Mouse (Mus musculus): ENCODE results near the gene Epm2aip1. TPM values are rescaled to one million over a fixed set of nuclear protein-coding genes. Genes with fewer than 3 reads are reported as not detected.

The Epm2aip1 gene
- polyA plus RNA-seq, 1 experiment from 2014 or later: 50.7 TPM

GRCm38 (mm10) chr9:111311031-111311842 is 39.5 kb downstream of the Epm2aip1 start, which contains the start of gene Trank1:
Gene Trank1 (plus strand): TSS chr9:111311739.
- H3K4me3 ChIP-seq (replicated peaks): peak within 1 kb of the TSS; percentile 64
- peak; percentile 62 for ATAC-seq (ENCODE audit: low FRiP score)
- peak within 1 kb of the TSS; percentile 29 for H3K27ac ChIP-seq (replicated peaks)
- peaks cover 27% of the 10 kb centered on the region for H3K4me1 ChIP-seq
- no peaks in the 10 kb centered on the region for H3K9me3 ChIP-seq (replicated peaks)
- H3K9ac ChIP-seq (replicated peaks): peak within 1 kb of the TSS; percentile 68
- H3K4me2 ChIP-seq: peak within 1 kb of the TSS; percentile 74
- 8% methylated on average over 72 of the region's 72 CpGs for WGBS
- H3K36me3 ChIP-seq: no peaks in the 10 kb centered on the region
- H3K27me3 ChIP-seq (replicated peaks): peaks cover 40% of the 10 kb centered on the region

GRCm38 (mm10) chr9:111311843-111312441 is 40.2 kb downstream of the Epm2aip1 start:
- Histone ChIP-seq H3K27ac (replicated peaks) (peak overlapping the region; percentile 29), H3K36me3 (no peaks in the 10 kb centered on the region), H3K9me3 (replicated peaks) (no peaks in the 10 kb centered on the region), H3K4me1 (peaks cover 27% of the 10 kb centered on the region), H3K4me2 (peak overlapping the region; percentile 74), H3K4me3 (replicated peaks) (peak overlapping the region; percentile 64), H3K9ac (replicated peaks) (peak overlapping the region; percentile 68), H3K27me3 (replicated peaks) (peaks cover 40% of the 10 kb centered on the region)
- peak; percentile 62 for ATAC-seq (ENCODE audit: low FRiP score)
- 2% methylated on average over 87 of the region's 98 CpGs for WGBS

GRCm38 (mm10) chr9:111312442-111313141 is 40.9 kb downstream of the Epm2aip1 start:
- Histone ChIP-seq H3K4me1 (peaks cover 27% of the 10 kb centered on the region), H3K36me3 (no peaks in the 10 kb centered on the region), H3K9ac (replicated peaks) (peak overlapping the region; percentile 68), H3K27ac (replicated peaks) (peak overlapping the region; percentile 29), H3K27me3 (replicated peaks) (peaks cover 40% of the 10 kb centered on the region), H3K9me3 (replicated peaks) (no peaks in the 10 kb centered on the region), H3K4me3 (replicated peaks) (peak overlapping the region; percentile 64), H3K4me2 (peak overlapping the region; percentile 74)
- under 1% methylated on average over 54 of the region's 59 CpGs for WGBS
- peak; percentile 64 for ATAC-seq (ENCODE audit: low FRiP score)

- peak overlapping the region; percentile 68; the same call in 1 of the 2 replicates for H3K9ac ChIP-seq (replicated peaks)
- peak overlapping the region; percentile 74 for H3K4me2 ChIP-seq
- H3K27me3 ChIP-seq (replicated peaks): peaks cover 40% of the 10 kb centered on the region
- 18% methylated on average over 5 of the region's 6 CpGs for WGBS
- H3K9me3 ChIP-seq (replicated peaks): no peaks in the 10 kb centered on the region
- H3K27ac ChIP-seq (replicated peaks): no peak overlapping the region
- H3K4me1 ChIP-seq: peaks cover 27% of the 10 kb centered on the region
- no peak for ATAC-seq (ENCODE audit: low FRiP score)
- H3K4me3 ChIP-seq (replicated peaks): peak overlapping the region; percentile 64
- no peaks in the 10 kb centered on the region for H3K36me3 ChIP-seq
These were observed 41.6 kb downstream of the Epm2aip1 start for GRCm38 (mm10) chr9:111313299-111313698.

GRCm38 (mm10) chr9:111313793-111314192 is 42.1 kb downstream of the Epm2aip1 start:
- 24% methylated on average over 5 of the region's 5 CpGs for WGBS
- Histone ChIP-seq H3K4me2 (peak overlapping the region; percentile 74), H3K4me1 (peaks cover 27% of the 10 kb centered on the region), H3K27me3 (replicated peaks) (peaks cover 40% of the 10 kb centered on the region), H3K9me3 (replicated peaks) (no peaks in the 10 kb centered on the region), H3K27ac (replicated peaks) (no peak overlapping the region), H3K4me3 (replicated peaks) (no peak overlapping the region; the same call in 1 of the 2 replicates), H3K9ac (replicated peaks) (no peak overlapping the region), H3K36me3 (no peaks in the 10 kb centered on the region)
- no peak for ATAC-seq (ENCODE audit: low FRiP score)

GRCm38 (mm10) chr9:111314219-111314618 is 42.5 kb downstream of the Epm2aip1 start:
- H3K27me3 ChIP-seq (replicated peaks): peaks cover 37% of the 10 kb centered on the region
- ATAC-seq (ENCODE audit: low FRiP score): no peak

GRCm38 (mm10) chr9:111320912-111321311 is 49.2 kb downstream of the Epm2aip1 start:
- ATAC-seq (ENCODE audit: low FRiP score): no peak
- no peak overlapping the region for H3K4me3 ChIP-seq (replicated peaks)
- H3K27me3 ChIP-seq (replicated peaks): no peaks in the 10 kb centered on the region
- 90% methylated on average over 4 of the region's 4 CpGs for WGBS
- H3K9me3 ChIP-seq (replicated peaks): no peaks in the 10 kb centered on the region
- no peaks in the 10 kb centered on the region for H3K36me3 ChIP-seq
- no peak overlapping the region for H3K9ac ChIP-seq (replicated peaks)
- H3K4me1 ChIP-seq: no peaks in the 10 kb centered on the region
- no peak overlapping the region for H3K4me2 ChIP-seq
- no peak overlapping the region for H3K27ac ChIP-seq (replicated peaks)

More at GRCm38 (mm10) chr9:111314219-111314618, 42.5 kb downstream of the Epm2aip1 start:
- Histone ChIP-seq H3K9ac (replicated peaks) (no peak overlapping the region), H3K36me3 (no peaks in the 10 kb centered on the region), H3K27ac (replicated peaks) (no peak overlapping the region), H3K4me3 (replicated peaks) (no peak overlapping the region), H3K4me1 (peaks cover 27% of the 10 kb centered on the region), H3K4me2 (no peak overlapping the region), H3K9me3 (replicated peaks) (no peaks in the 10 kb centered on the region)
- 41% methylated on average over 5 of the region's 5 CpGs for WGBS

- 87% methylated on average over 2 of the region's 2 CpGs for WGBS
- Histone ChIP-seq H3K9me3 (replicated peaks) (no peaks in the 10 kb centered on the region), H3K9ac (replicated peaks) (no peak overlapping the region), H3K4me3 (replicated peaks) (no peak overlapping the region), H3K27ac (replicated peaks) (no peak overlapping the region), H3K4me2 (no peak overlapping the region), H3K4me1 (no peaks in the 10 kb centered on the region), H3K27me3 (replicated peaks) (no peaks in the 10 kb centered on the region), H3K36me3 (no peaks in the 10 kb centered on the region)
- no peak for ATAC-seq (ENCODE audit: low FRiP score)
These were observed 53.2 kb downstream of the Epm2aip1 start for GRCm38 (mm10) chr9:111324881-111325280.

Other genes with a start within 250 kb of the Epm2aip1 start
- 0.98 and 1.3 TPM in 2 replicates for gene Ccrl2, start 214.4 kb upstream of the Epm2aip1 start, polyA plus RNA-seq (2015; fragmentation: Nextera tagmentation; extraction: Ambion mirVana)
- 46.0 and 46.7 TPM in 2 replicates for gene Lrrfip2, start 154.3 kb upstream of the Epm2aip1 start, polyA plus RNA-seq (2015; fragmentation: Nextera tagmentation; extraction: Ambion mirVana)
- 26.3 and 30.9 TPM in 2 replicates for gene Mlh1, start 138 bp upstream of the Epm2aip1 start, polyA plus RNA-seq (2015; fragmentation: Nextera tagmentation; extraction: Ambion mirVana)
- 10.1 and 12.4 TPM in 2 replicates for gene Trank1, start 39.8 kb downstream of the Epm2aip1 start, polyA plus RNA-seq (2015; fragmentation: Nextera tagmentation; extraction: Ambion mirVana)
- gene Dclk3, start 167.2 kb downstream of the Epm2aip1 start, polyA plus RNA-seq (2015; fragmentation: Nextera tagmentation; extraction: Ambion mirVana): 11.2 and 12.2 TPM in 2 replicates